Mouse (Mus musculus) limb, embryonic 11.5 days (tissue): ENCODE measurements at regions not wholly inside any gene's neighbourhood (a gene's known extent, or its start where the extent isn't known, plus 50 kb on each side); places are given as distances from the start of the nearest gene placed in this dataset.

Experiments used
- ATAC-seq: fragments of 200-750 bp; cut with Nextera tagmentation; 2 replicates; pipeline ENCODE4 v1.8.0; 2017; ENCODE audit warnings: low read depth; ENCODE audit not compliant: insufficient number of reproducible peaks, low FRiP score, low TSS enrichment
- DNase-seq: peaks from one replicate; pipeline ENCODE4 v3.0.0-alpha.2; 2015; ENCODE audit warnings: low spot score
- H3K27ac ChIP-seq: fragments of 300-500 bp; sonication (generic); replicated peaks from 2 replicates; pipeline ENCODE4 v1.5.1; 2014; ENCODE audit warnings: low read depth, mild to moderate bottlenecking, low read length
- H3K27me3 ChIP-seq: fragments of 300-500 bp; sonication (generic); 2 replicates; pipeline ENCODE4 v1.6.1; 2014; ENCODE audit warnings: mild to moderate bottlenecking, low read length, mixed read lengths; ENCODE audit not compliant: control insufficient read depth, insufficient read depth
- H3K36me3 ChIP-seq: fragments of 300-500 bp; sonication (generic); 2 replicates; pipeline ENCODE4 v1.6.1; 2014; ENCODE audit warnings: mild to moderate bottlenecking, low read length, moderate library complexity, mixed read lengths; ENCODE audit not compliant: control insufficient read depth, insufficient read depth
- H3K4me1 ChIP-seq: fragments of 300-500 bp; sonication (generic); 2 replicates; pipeline ENCODE4 v1.6.1; 2014; ENCODE audit warnings: low read length, mixed read lengths; ENCODE audit not compliant: control insufficient read depth, insufficient read depth
- H3K4me2 ChIP-seq: fragments of 300-500 bp; sonication (generic); 2 replicates; pipeline ENCODE4 v1.6.1; 2014; ENCODE audit warnings: low read depth, mild to moderate bottlenecking, moderate library complexity; ENCODE audit not compliant: severe bottlenecking
- H3K4me3 ChIP-seq: fragments of 300-500 bp; sonication (generic); 2 replicates; pipeline ENCODE4 v1.5.1; 2014; ENCODE audit warnings: low read depth, low read length
- H3K9ac ChIP-seq: fragments of 300-500 bp; sonication (generic); 2 replicates; pipeline ENCODE4 v1.6.1; 2014; ENCODE audit warnings: mild to moderate bottlenecking, low read length
- H3K9me3 ChIP-seq: fragments of 300-500 bp; sonication (generic); 2 replicates; pipeline ENCODE4 v1.6.1; 2016; ENCODE audit warnings: low read length; ENCODE audit not compliant: control insufficient read depth
- WGBS: fragments of 180-500 bp; shearing (Covaris S2); extraction: QIAGEN DNeasy Blood & Tissue Kit; methylation state at CpG from one replicate; pipeline ENCODE4 v1.1.7; 2014; 5-methylcytosine and 5-hydroxymethylcytosine counted together

DNA sequence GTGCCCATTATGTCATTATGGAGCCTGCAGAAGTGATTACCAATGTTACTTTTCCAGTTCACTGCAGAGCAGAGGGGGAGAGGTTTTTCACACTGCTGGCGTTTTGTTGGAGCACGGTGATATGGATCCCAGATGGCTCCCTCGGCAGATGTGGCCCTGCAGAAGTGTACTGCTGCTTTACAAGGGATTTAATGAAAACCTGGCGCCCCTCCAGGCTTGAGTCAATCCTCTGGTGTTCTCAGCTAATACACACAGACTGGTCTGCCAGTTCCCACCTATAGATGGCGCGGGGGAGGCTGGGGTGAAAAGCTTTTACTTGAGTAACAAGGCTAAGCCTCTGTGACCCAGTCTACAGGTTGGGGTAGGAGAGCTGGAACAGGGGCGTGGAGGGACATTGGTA lies 195.2 kb downstream of the Plpp3 start:
- no peak overlapping the region for H3K4me3 ChIP-seq
- H3K27me3 ChIP-seq = no peaks in the 10 kb centered on the region
- WGBS = 29% methylated on average over 7 of the region's 7 CpGs
- ATAC-seq = peak; percentile 60; the same call in 1 of the 2 replicates
- peaks cover 9% of the 10 kb centered on the region; the same call in 1 of the 2 replicates for H3K4me1 ChIP-seq
- H3K9ac ChIP-seq = no peak overlapping the region
- peak; percentile 87 for DNase-seq
- no peak overlapping the region for H3K4me2 ChIP-seq
- H3K9me3 ChIP-seq = no peaks in the 10 kb centered on the region
- no peaks in the 10 kb centered on the region for H3K36me3 ChIP-seq
- no peak overlapping the region; the same call in 1 of the 2 replicates for H3K27ac ChIP-seq

DNA sequence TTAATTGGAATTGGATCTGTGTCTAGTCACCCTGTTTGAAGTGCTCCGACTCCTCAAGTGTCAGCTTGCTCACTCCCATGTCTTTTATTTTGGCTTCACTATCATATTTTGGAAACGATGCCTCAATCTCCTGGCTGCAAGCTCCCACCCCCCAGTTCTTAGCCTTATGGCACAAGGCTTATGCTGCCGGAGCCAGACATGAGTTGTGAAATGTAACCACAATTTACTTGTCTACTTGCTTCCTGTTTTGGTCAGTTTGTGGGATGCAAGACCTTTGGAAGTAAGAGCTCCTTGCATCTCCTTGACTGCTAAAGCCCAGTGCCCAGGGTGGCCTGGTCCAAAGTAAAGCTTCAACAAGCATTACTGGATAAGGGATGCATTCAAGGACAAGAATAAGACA lies 195.8 kb downstream of the Plpp3 start:
- Histone ChIP-seq H3K27me3 (no peaks in the 10 kb centered on the region), H3K27ac (0 out of 2 replicates have a peak overlapping the region, but pooled peaks have one; percentile 2), H3K36me3 (no peaks in the 10 kb centered on the region), H3K4me1 (peaks cover 6% of the 10 kb centered on the region; the same call in 1 of the 2 replicates), H3K9ac (no peak overlapping the region), H3K9me3 (no peaks in the 10 kb centered on the region), H3K4me2 (no peak overlapping the region), H3K4me3 (no peak overlapping the region)
- no peak for ATAC-seq
- 72% methylated on average over 3 of the region's 3 CpGs for WGBS
- DNase-seq = no peak

DNA sequence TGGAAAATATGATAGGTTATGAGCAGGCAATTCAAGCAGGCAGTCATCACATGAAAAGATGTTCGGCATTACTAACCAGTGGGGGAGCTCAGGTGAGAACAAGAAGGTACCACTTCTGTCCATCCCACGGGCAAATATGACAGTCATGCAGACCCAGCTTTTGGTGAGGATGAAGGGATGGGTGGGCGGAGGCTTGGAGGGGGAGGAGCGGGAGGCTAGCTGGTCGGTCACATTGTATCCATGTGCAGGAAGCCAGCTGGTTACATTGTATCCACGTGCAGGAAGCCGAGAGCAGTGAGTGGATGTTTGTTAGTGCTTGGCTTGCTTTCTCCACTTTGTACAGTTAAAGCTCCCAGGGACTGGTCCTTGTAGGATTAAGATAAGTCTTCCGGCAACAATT lies 196.9 kb downstream of the Plpp3 start:
- H3K4me2 ChIP-seq = no peak overlapping the region
- no peaks in the 10 kb centered on the region for H3K27me3 ChIP-seq
- DNase-seq (no peak), ATAC-seq (no peak)
- no peaks in the 10 kb centered on the region; the same call in 1 of the 2 replicates for H3K4me1 ChIP-seq
- no peak overlapping the region for H3K9ac ChIP-seq
- no peaks in the 10 kb centered on the region for H3K9me3 ChIP-seq
- H3K4me3 ChIP-seq = no peak overlapping the region
- H3K36me3 ChIP-seq = no peaks in the 10 kb centered on the region
- WGBS = 71% methylated on average over 8 of the region's 8 CpGs
- H3K27ac ChIP-seq = no peak overlapping the region

DNA sequence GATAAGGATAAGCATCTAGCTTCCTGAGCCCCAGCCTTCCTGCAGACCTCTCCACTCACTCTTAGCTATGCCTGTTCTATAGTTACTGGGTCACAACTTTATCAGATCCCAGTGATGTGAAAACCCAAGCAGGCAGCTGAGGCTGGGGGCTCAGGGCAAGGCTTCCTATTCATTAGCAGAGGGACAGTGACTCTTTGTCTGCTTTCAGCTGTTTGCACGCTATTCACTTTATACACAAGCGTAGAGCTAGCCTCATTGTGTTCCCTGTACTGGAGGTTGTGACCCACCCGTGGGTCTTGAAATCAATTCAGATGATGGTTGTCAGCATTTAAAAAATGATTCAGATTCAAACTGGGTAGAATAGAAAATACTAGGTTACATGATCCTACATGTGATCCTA lies 199.5 kb downstream of the Plpp3 start:
- H3K36me3 ChIP-seq = no peaks in the 10 kb centered on the region
- no peak for DNase-seq
- WGBS = 79% methylated on average over 3 of the region's 3 CpGs
- no peak overlapping the region for H3K27ac ChIP-seq
- no peak overlapping the region for H3K4me3 ChIP-seq
- H3K9me3 ChIP-seq = no peaks in the 10 kb centered on the region
- no peaks in the 10 kb centered on the region; the same call in 1 of the 2 replicates for H3K4me1 ChIP-seq
- no peaks in the 10 kb centered on the region for H3K27me3 ChIP-seq
- no peak overlapping the region for H3K9ac ChIP-seq
- ATAC-seq = no peak
- no peak overlapping the region for H3K4me2 ChIP-seq

DNA sequence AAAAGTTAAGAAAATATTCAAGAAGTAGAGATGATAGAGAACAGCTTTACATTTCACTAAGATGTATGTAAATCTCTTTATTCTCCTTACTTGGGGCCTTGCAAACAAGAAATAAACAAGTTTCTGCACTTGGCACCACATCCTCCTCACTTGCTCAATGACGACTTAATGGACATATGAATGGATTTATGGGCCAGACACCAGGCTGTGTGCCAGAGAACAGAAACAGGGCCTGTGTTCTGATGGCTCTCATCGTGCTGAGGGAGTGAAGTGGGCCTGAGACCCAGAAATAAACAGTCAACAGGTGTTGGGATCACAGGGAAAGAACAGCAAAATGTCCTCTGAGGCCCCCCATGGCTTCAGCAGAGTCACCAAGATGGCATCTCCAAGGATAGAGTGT lies 201.6 kb downstream of the Plpp3 start:
- H3K36me3 ChIP-seq = no peaks in the 10 kb centered on the region
- H3K27me3 ChIP-seq = no peaks in the 10 kb centered on the region
- DNase-seq (no peak), ATAC-seq (no peak)
- no peaks in the 10 kb centered on the region for H3K4me1 ChIP-seq
- no peak overlapping the region for H3K4me3 ChIP-seq
- no peaks in the 10 kb centered on the region for H3K9me3 ChIP-seq
- no peak overlapping the region for H3K4me2 ChIP-seq
- no peak overlapping the region for H3K27ac ChIP-seq
- H3K9ac ChIP-seq = no peak overlapping the region
- WGBS = 11% methylated on average over 2 of the region's 2 CpGs

DNA sequence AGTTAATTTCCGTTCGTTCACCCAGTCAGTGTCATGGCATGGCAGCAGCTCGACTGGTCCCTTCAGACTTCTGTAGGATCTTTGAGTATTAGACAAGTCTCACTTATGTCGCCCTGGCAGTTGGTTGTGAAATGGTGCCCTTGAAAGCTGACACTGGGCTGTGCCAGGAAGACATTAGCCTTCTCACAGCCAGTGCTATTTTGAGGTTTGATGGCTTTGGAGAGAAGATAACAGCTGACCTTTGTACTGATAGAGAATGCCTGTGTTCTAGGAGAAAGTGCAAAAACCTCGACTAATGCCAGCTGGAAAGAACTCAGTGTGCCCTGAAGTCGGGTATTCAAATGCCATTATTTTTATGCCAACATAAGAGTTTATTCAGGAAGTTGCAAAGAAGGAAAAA lies 207.3 kb downstream of the Plpp3 start:
- ATAC-seq (no peak), DNase-seq (no peak)
- H3K4me1 ChIP-seq = no peaks in the 10 kb centered on the region
- H3K9me3 ChIP-seq = no peaks in the 10 kb centered on the region
- H3K27ac ChIP-seq = no peak overlapping the region
- H3K27me3 ChIP-seq = no peaks in the 10 kb centered on the region
- 82% methylated on average over 6 of the region's 6 CpGs for WGBS
- H3K36me3 ChIP-seq = no peaks in the 10 kb centered on the region
- no peak overlapping the region for H3K4me3 ChIP-seq
- no peak overlapping the region for H3K9ac ChIP-seq
- no peak overlapping the region for H3K4me2 ChIP-seq

DNA sequence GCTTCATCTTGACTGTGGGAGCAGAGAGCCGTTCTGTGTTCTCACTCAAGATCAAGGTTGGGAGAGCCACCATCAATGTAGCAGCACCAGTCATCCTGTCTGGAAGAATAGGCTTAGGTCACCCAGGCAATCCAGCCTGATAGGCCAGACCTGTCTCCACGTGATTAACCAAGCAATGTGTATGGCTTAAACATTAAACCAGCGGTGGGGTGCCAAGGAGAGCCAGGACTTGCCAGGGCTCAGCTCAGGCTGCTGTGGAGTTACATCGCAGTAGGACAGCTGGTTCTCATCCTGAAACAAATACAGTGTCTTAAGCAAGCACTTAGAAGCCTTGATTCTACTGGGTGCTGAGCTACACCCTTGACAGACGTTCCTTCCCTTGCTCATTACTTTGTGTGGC lies 207.9 kb downstream of the Plpp3 start:
- ATAC-seq (no peak), DNase-seq (no peak)
- no peaks in the 10 kb centered on the region for H3K27me3 ChIP-seq
- no peak overlapping the region for H3K4me2 ChIP-seq
- H3K9me3 ChIP-seq = no peaks in the 10 kb centered on the region
- no peak overlapping the region for H3K4me3 ChIP-seq
- H3K27ac ChIP-seq = no peak overlapping the region
- H3K4me1 ChIP-seq = no peaks in the 10 kb centered on the region
- H3K9ac ChIP-seq = no peak overlapping the region
- no peaks in the 10 kb centered on the region for H3K36me3 ChIP-seq
- 80% methylated on average over 5 of the region's 5 CpGs for WGBS

DNA sequence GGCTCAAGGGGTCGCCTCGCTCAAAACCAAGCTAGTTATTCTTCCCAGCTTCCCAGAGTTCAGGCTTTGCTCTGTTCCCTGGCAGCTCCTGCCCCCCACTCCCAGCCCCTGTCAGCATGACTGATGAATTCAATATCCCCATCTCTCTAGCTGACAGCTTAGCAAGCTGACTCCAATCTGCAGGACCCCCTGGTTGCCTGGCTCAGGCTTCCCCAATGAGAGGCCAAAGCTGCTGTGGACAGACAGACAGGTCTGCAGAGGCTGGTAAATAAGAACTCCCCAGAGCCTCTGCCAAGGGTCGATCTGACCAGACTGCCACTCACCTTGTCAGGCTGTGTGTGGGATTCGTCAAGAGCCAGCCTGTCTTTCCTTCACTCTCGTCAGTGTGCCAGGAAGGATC lies 219.4 kb downstream of the Plpp3 start:
- peak overlapping the region; percentile 77 for H3K27ac ChIP-seq
- no peaks in the 10 kb centered on the region for H3K36me3 ChIP-seq
- H3K27me3 ChIP-seq = no peaks in the 10 kb centered on the region
- ATAC-seq = no peak
- peak; percentile 59 for DNase-seq
- WGBS = 18% methylated on average over 5 of the region's 5 CpGs
- H3K9ac ChIP-seq = no peak overlapping the region
- no peaks in the 10 kb centered on the region for H3K9me3 ChIP-seq
- no peak overlapping the region for H3K4me2 ChIP-seq
- peaks cover 18% of the 10 kb centered on the region for H3K4me1 ChIP-seq
- H3K4me3 ChIP-seq = no peak overlapping the region

DNA sequence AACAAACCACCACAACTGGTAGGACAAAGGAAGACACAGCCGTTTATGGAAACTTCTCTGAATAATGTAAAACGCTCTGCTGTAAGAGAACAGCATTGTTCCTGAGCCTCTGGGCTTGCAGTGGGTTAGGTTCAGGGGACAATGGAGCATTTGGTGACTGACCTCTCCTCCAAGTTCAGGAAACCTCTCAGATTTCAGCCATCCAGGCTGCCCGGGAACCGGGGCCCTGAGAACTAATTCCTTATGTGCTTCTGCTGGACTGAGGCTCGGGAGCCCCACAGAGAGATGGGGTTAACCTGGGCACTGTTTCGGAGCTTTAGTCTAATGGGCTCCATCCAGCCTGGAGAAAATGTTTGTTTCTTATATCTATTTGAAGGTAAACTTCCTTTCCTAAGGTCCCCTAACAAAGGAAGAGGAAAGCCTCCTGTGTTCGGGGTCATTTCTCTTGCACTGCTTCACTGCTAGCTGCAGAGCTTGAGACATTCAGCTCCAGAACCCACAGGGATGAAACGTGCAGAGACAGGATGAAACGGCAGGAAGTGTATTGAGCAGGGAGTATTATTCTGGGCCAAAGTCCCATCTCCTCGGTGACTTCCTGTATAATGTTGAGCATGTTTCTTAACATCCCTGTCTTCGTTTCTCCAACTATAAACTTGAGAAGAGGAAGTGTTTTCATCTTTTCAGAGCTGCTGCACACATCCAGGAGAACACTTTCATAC lies 220.5 kb downstream of the Plpp3 start:
- no peak overlapping the region for H3K4me3 ChIP-seq
- DNase-seq (peak; percentile 71), ATAC-seq (no peak)
- WGBS = 40% methylated on average over 11 of the region's 11 CpGs
- no peaks in the 10 kb centered on the region for H3K36me3 ChIP-seq
- peaks cover 18% of the 10 kb centered on the region for H3K4me1 ChIP-seq
- 0 out of 2 replicates have a peak overlapping the region, but pooled peaks have one; percentile 17 for H3K9ac ChIP-seq
- H3K27me3 ChIP-seq = no peaks in the 10 kb centered on the region
- H3K9me3 ChIP-seq = no peaks in the 10 kb centered on the region
- no peak overlapping the region for H3K4me2 ChIP-seq
- peak overlapping the region; percentile 77; the same call in 1 of the 2 replicates for H3K27ac ChIP-seq
